Mouse (Mus musculus) cerebellum, adult 2 months (tissue): ENCODE results near the gene Atrnl1.

Experiments
- CTCF ChIP-seq: fragments of 200-500 bp; IDR thresholded peaks from 2 replicates; pipeline ENCODE4 v1.5.1; 2011; ENCODE audit warnings: low read depth, mild to moderate bottlenecking, control low read depth, low read length, moderate library complexity, borderline replicate concordance; ENCODE audit not compliant: insufficient read depth
- POLR2A ChIP-seq: fragments of 200-500 bp; IDR thresholded peaks from 2 replicates; pipeline ENCODE4 v1.6.1; 2011; ENCODE audit warnings: low read length, control low read depth, borderline replicate concordance; ENCODE audit not compliant: insufficient read depth

DNA sequence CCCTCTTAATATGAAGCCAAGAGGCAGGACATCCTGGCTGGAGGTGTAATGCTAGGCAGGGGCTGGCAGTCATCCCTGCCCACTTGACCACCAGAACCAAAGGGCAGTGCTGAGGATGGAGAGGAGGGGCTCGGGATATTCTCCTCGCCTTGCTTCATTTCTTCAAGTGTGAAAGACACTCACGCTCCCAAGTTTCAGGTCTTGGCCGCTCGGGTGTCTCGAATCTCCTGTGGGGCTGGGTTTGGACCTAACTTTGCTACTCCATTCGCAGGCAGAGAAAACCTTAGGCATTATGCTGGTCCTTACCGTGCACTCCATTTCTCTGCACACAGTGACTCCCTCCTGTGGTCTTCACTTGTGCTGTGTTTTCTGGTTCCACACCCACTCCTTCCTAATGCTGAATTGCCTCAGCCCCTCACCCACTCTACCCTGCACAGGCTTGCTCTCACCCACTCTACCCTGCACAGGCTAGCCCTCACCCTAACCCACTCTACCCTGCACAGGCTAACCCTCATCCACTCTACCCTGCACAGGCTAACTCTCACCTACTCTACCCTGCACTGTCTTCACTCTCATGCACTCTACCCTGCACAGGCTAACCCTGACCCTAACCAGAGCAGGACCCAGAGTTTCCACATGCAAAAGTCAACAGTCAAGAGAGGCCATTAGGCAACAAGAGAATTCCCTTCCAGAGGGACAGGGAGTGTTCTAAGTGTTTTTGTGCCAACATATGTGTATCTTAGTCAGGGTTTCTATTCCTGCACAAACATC, 410.9 kb downstream of the Atrnl1 start:
- no peak for TF ChIP-seq CTCF
- TF ChIP-seq POLR2A = no peak
